Mouse (Mus musculus): ENCODE measurements around the gene Bcl7a. TPM values are rescaled to one million over a fixed set of nuclear protein-coding genes. Genes with fewer than 3 reads are reported as not detected.

The Bcl7a gene
- total and polyA plus RNA-seq, 3 experiments: 2.3 to 7.2 (median 4.3) TPM

GRCm38 (mm10) chr5:123416566-123417518, 73.2 kb downstream of the Bcl7a start:
- Histone ChIP-seq H3K36me3 (replicated peaks in 1 of 2; ENCODE audit: control insufficient read depth in 1 of 2, insufficient read depth in 1 of 2, low read length in 1 of 2) (peaks cover 2 to 52% of the 10 kb centered on the region in 2 experiments), H3K9me3 (replicated peaks; ENCODE audit: low read length) (no peaks in the 10 kb centered on the region), H3K9ac (ENCODE audit: insufficient read depth, low read depth) (no peak overlapping the region), H3K27me3 (replicated peaks) (no peaks in the 10 kb centered on the region), H3K4me3 (replicated peaks in 1 of 3; ENCODE audit: low read depth in 2 of 3, low read length in 2 of 3, poor library complexity in 1 of 3) (no peak overlapping the region), H3K4me2 (ENCODE audit: insufficient read depth, low read depth, poor library complexity, severe bottlenecking) (no peak overlapping the region), H3K79me2 (replicated peaks; ENCODE audit: control insufficient read depth, extremely low read depth, insufficient read depth, poor library complexity, severe bottlenecking) (peaks cover 13% of the 10 kb centered on the region; the same call in 1 of the 2 replicates), H3K4me1 (ENCODE audit: control insufficient read depth in 1 of 2, insufficient read depth in 2 of 2) (peaks cover 0 to 6% of the 10 kb centered on the region in 2 experiments; a peak in 1 of 4 replicates), H3K27ac (ENCODE audit: insufficient read depth, low read depth) (no peak overlapping the region)
- TF ChIP-seq ZKSCAN1 (IDR thresholded peaks at IDR 0.05; ENCODE audit: borderline replicate concordance, low read depth, low read length): no peak
- no peak for TF ChIP-seq JUND (conservative IDR thresholded peaks at IDR 0.05; ENCODE audit: low read depth, low read length)
- no peak for TF ChIP-seq IRF4 (IDR thresholded peaks at IDR 0.05; ENCODE audit: low read depth, low read length)
- no peak for TF ChIP-seq CTCF (conservative IDR thresholded peaks at IDR 0.05 in 1 of 2, IDR thresholded peaks at IDR 0.05 in 1 of 2; ENCODE audit: low read depth in 2 of 2, low read length in 2 of 2)
- TF ChIP-seq MEF2A (IDR thresholded peaks at IDR 0.05; ENCODE audit: borderline replicate concordance, low read depth, low read length): no peak
- no peak for TF ChIP-seq RAD21 (IDR thresholded peaks at IDR 0.05; ENCODE audit: low read depth, low read length)
- no peak for TF ChIP-seq RCOR1 (conservative IDR thresholded peaks at IDR 0.05; ENCODE audit: low read depth, low read length)
- TF ChIP-seq USF2 (conservative IDR thresholded peaks at IDR 0.05; ENCODE audit: low read depth, low read length): no peak
- no peak for TF ChIP-seq ZMIZ1 (IDR thresholded peaks at IDR 0.05; ENCODE audit: low read depth, low read length)
- TF ChIP-seq KAT2A (IDR thresholded peaks at IDR 0.05; ENCODE audit: insufficient replicate concordance, low read length): no peak
- no peak for TF ChIP-seq ZNF384 (IDR thresholded peaks at IDR 0.05; ENCODE audit: low read depth, low read length)
- TF ChIP-seq PAX5 (IDR thresholded peaks at IDR 0.05; ENCODE audit: low read length): no peak
- DNase-seq (ENCODE audit: extremely low read depth): no peak
- dilution Hi-C loops (cut with MboI; ENCODE audit: extremely low pct_ligation_motif_present, extremely low pct_unique_long_range_greater_than_20kb, low sequenced_read_pairs) (no loop called here), in situ Hi-C loops (cut with MboI; ENCODE audit: low pct_ligation_motif_present, low pct_unique_long_range_greater_than_20kb, low sequenced_read_pairs) (no loop called here)

DNA sequence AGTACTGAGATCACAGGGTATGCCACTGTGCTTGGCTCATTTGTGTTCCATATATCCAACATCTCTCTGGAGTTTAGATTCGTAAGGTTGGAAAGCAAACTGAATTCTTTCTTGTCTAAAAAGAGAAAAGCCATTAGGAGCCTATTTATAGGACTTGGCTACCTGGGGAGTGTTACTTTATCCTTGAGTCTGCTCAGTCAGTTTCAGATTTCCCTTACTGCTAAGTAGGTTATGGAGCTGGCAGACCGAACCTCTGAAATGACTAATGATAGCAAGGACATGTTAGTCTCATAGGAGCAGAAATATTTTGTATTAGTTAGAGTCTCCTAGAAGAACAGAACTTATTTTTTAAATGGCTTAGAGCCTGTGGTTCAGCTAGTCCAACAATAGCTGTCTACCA, 80.3 kb downstream of the Bcl7a start:
- H3K4me3 ChIP-seq (replicated peaks in 1 of 3; ENCODE audit: low read depth in 2 of 3, low read length in 2 of 3, poor library complexity in 1 of 3): no peak overlapping the region
- H3K36me3 ChIP-seq (replicated peaks in 1 of 2; ENCODE audit: control insufficient read depth in 1 of 2, insufficient read depth in 1 of 2, low read length in 1 of 2): peaks cover 5 to 46% of the 10 kb centered on the region in 2 experiments
- in situ Hi-C loops (cut with MboI; ENCODE audit: low pct_ligation_motif_present, low pct_unique_long_range_greater_than_20kb, low sequenced_read_pairs) (no loop called here), dilution Hi-C loops (cut with MboI; ENCODE audit: extremely low pct_ligation_motif_present, extremely low pct_unique_long_range_greater_than_20kb, low sequenced_read_pairs) (no loop called here)
- H3K79me2 ChIP-seq (replicated peaks; ENCODE audit: control insufficient read depth, extremely low read depth, insufficient read depth, poor library complexity, severe bottlenecking): peaks cover 3% of the 10 kb centered on the region; the same call in 1 of the 2 replicates
- no peak overlapping the region for H3K27ac ChIP-seq (ENCODE audit: insufficient read depth, low read depth)
- H3K4me1 ChIP-seq (ENCODE audit: control insufficient read depth in 1 of 2, insufficient read depth in 2 of 2): no peaks in the 10 kb centered on the region
- DNase-seq (ENCODE audit: extremely low read depth): no peak
- TF ChIP-seq NRF1 (IDR thresholded peaks at IDR 0.05; ENCODE audit: low read depth, low read length) (no peak), POLR2AphosphoS2 (IDR thresholded peaks at IDR 0.05; ENCODE audit: low read depth, low read length) (no peak), USF1 (IDR thresholded peaks at IDR 0.05; ENCODE audit: low read depth, low read length) (no peak), HCFC1 (IDR thresholded peaks at IDR 0.05; ENCODE audit: low read depth, low read length) (no peak), SMC3 (IDR thresholded peaks at IDR 0.05; ENCODE audit: low read depth, low read length) (no peak), MAFK (IDR thresholded peaks at IDR 0.05; ENCODE audit: insufficient replicate concordance, low read length) (no peak), RCOR1 (conservative IDR thresholded peaks at IDR 0.05; ENCODE audit: low read depth, low read length) (no peak), EP300 (IDR thresholded peaks at IDR 0.05; ENCODE audit: low read length) (no peak), UBTF (IDR thresholded peaks at IDR 0.05; ENCODE audit: low read depth, low read length) (no peak), USF2 (conservative IDR thresholded peaks at IDR 0.05; ENCODE audit: low read depth, low read length) (no peak), MEF2A (IDR thresholded peaks at IDR 0.05; ENCODE audit: borderline replicate concordance, low read depth, low read length) (no peak), NELFE (IDR thresholded peaks at IDR 0.05; ENCODE audit: low read depth, low read length) (no peak)
- H3K4me2 ChIP-seq (ENCODE audit: insufficient read depth, low read depth, poor library complexity, severe bottlenecking): no peak overlapping the region
- H3K9me3 ChIP-seq (replicated peaks; ENCODE audit: low read length): peaks cover 7% of the 10 kb centered on the region
- no peaks in the 10 kb centered on the region for H3K27me3 ChIP-seq (replicated peaks)
- no peak overlapping the region for H3K9ac ChIP-seq (ENCODE audit: insufficient read depth, low read depth)
